Mouse (Mus musculus): ENCODE results near the gene Depdc1b.

Gene Depdc1b

DNA sequence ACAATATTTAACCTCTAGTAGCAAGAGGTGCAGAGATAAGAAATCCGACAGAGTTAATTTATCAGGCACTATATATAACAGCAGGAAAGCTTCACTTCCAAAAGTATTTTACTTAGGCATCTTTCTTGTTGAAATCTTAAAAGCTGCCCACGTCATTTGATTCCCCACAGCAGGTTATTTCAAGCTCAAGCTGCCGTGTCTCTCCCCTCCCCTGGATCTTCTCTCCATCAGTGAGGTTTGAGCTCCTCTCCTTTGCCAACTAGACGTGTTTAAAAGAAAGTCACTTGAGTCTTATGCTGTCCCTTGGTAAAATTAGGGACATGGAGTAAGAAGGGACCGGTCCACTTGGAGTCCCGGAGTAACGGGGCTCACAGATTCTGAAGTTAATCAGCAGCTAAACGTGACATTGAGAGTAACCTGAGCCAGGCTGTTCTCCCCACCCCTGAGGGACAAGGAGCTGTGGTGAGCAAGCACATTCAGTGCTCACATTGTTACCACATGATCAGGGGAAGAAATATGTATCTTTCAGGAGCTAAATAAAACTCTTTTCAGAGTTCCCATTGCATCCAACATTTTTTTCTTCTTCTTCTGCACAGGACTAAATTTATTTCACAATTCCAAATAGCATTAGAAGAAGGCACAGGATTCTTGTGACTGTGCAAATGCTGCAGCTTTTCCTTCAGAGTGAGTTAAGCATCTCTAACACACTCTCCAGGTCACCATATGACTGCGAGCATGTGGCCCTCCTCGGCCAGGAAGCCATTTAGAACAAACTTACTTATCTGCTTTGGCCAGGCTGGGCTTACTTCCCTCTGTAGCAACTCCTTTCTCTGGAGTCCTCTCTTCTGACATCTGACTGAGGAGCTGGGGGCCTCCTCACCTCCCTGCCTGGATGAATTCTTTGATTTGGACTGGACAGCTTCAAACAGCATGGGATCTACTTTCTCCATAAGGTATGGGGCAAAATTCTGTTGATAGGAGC is 133.3 kb downstream of the Depdc1b start, which contains the start of gene Pde4d:
Gene Pde4d, plus strand, starts transcription at position 833 of the 982 bp plus-strand sequence.
- DNase-seq: peak; percentile 28

DNA sequence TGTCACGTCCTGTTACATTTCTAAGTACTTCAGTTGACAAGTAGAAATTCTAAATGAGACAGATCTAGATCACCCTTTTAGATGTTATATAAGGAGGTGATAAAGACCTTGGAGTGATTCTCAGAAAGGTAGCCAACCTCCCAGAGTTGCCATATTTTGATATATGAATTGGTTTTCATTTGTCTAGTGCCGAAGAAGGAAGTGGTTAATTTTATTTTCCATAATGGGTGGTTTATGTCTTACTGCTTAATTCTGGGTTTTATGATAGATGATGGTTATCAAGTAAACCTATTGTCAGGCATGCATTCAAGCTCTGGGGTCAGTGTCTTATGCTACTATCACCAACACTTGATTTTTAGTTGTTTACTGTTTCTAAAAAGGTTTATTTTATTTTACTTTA is 135.0 kb downstream of the Depdc1b start:
- no peak for DNase-seq

DNA sequence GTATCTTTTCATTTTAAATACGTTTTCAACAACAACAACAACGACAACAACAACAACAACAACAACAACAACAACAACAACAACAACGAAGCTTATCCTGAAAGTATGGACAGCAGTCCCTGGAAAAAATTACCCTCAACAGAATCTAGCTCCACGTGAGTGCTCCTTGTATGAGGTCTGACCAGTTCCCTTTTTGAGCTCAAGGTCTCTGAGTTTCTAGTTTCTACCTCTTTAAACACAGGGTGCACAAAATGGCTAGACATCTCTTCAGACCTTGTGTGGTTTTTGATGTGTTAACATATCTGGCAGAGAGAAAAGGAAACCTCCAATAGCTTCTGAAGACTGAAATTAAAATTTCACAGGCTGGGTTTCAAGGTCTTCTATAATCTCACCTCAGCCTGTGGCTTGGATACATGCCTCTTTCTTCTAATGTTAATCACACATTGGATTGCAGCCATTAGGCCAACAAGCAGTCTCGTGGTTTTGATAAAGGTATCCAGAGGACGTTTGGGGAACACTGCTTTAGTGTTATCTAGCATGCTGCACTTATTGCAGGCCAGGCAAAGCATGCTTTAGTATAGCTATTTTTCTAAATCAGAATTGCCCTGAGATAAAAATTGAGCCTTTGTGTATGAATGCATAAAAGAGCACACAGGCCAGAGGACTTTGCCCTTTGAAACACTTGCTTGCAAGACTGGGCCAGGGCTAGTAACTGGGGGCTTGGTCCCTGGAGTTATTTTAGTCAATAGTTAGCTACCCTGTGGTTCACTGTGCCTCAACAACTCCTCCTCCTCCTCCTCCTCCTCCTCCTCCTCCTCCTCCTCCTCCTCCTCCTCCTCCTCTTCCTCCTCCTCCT is 137.2 kb downstream of the Depdc1b start:
- no peak for DNase-seq

Data from right cerebral cortex, postnatal 25 days (tissue).